Mouse (Mus musculus) limb, embryonic 12.5 days (tissue): ENCODE data around the gene Ciapin1. TPM values are rescaled to one million over a fixed set of nuclear protein-coding genes. Genes with fewer than 3 reads are reported as not detected.

Source experiments
- ATAC-seq: fragments of 200-750 bp; cut with Nextera tagmentation; 2 replicates; pipeline ENCODE4 v1.8.0; 2017; ENCODE audit warnings: low read depth, moderate TSS enrichment; ENCODE audit not compliant: insufficient number of reproducible peaks, insufficient read depth, low FRiP score, low TSS enrichment
- H3K27ac ChIP-seq: fragments of 300-500 bp; sonication (generic); 2 replicates; pipeline ENCODE4 v1.5.1; 2016; ENCODE audit warnings: mild to moderate bottlenecking, moderate library complexity
- H3K27me3 ChIP-seq: fragments of 300-500 bp; sonication (generic); 2 replicates; pipeline ENCODE4 v1.6.1; 2016; ENCODE audit warnings: mild to moderate bottlenecking, moderate library complexity
- H3K36me3 ChIP-seq: fragments of 300-500 bp; sonication (generic); 2 replicates; pipeline ENCODE4 v1.6.1; 2016; ENCODE audit warnings: mild to moderate bottlenecking, moderate library complexity
- H3K4me1 ChIP-seq: fragments of 300-500 bp; sonication (generic); replicated peaks from 2 replicates; pipeline ENCODE4 v1.6.1; 2016
- H3K4me2 ChIP-seq: fragments of 300-500 bp; sonication (generic); 2 replicates; pipeline ENCODE4 v1.6.1; 2016; ENCODE audit warnings: mild to moderate bottlenecking, moderate library complexity
- H3K4me3 ChIP-seq: fragments of 300-500 bp; sonication (generic); replicated peaks from 2 replicates; pipeline ENCODE4 v1.5.1; 2016; ENCODE audit warnings: mild to moderate bottlenecking
- H3K9ac ChIP-seq: fragments of 300-500 bp; sonication (generic); replicated peaks from 2 replicates; pipeline ENCODE4 v1.6.1; 2016; ENCODE audit warnings: mild to moderate bottlenecking, moderate library complexity
- H3K9me3 ChIP-seq: fragments of 300-500 bp; sonication (generic); 2 replicates; pipeline ENCODE4 v1.6.1; 2016; ENCODE audit warnings: mild to moderate bottlenecking, moderate library complexity
- WGBS: fragments of 180-500 bp; shearing (Covaris S2); methylation state at CpG from one replicate; pipeline ENCODE4 v1.1.7; 2016; 5-methylcytosine and 5-hydroxymethylcytosine counted together
- polyA plus RNA-seq: library from polyadenylated mRNA; unstranded; fragments of >200 nt; fragmentation: Nextera tagmentation; extraction: Ambion mirVana; gene quantifications from 2 replicates; pipeline ENCODE4 v1.2.1, GENCODE M21; 2016

Gene Ciapin1
- 145 and 156 TPM in 2 replicates for polyA plus RNA-seq

GRCm38 (mm10) chr8:94837662-94838574, at the start of gene Ciapin1, which contains the start of gene Coq9:
TSS of gene Ciapin1 (minus strand) at chr8:94838358.
TSS of gene Coq9 (plus strand) at chr8:94838321.
- Histone ChIP-seq H3K4me1 (peaks cover 16% of the 10 kb centered on the region), H3K27me3 (no peaks in the 10 kb centered on the region), H3K4me3 (peak within 1 kb of the TSS; percentile 89), H3K27ac (peak within 1 kb of the TSS; percentile 84), H3K4me2 (peak within 1 kb of the TSS; percentile 86), H3K36me3 (0 out of 2 replicates have a peak, but pooled peaks cover 2% of the 10 kb centered on the region), H3K9ac (peak within 1 kb of the TSS; percentile 92), H3K9me3 (no peaks in the 10 kb centered on the region)
- peak; percentile 96 for ATAC-seq
- whole genome bisulfite sequencing: under 1% methylated on average over 82 of the region's 82 CpGs

GRCm38 (mm10) chr8:94880742-94881141, 42.6 kb upstream of the Ciapin1 start:
- Histone ChIP-seq H3K9ac (no peak overlapping the region), H3K4me3 (no peak overlapping the region), H3K36me3 (no peaks in the 10 kb centered on the region), H3K9me3 (no peaks in the 10 kb centered on the region), H3K27me3 (no peaks in the 10 kb centered on the region), H3K4me2 (no peak overlapping the region), H3K27ac (no peak overlapping the region), H3K4me1 (peaks cover 9% of the 10 kb centered on the region)
- no peak for ATAC-seq
- 60% methylated on average over 4 of the region's 4 CpGs for WGBS

- ATAC-seq: no peak
- Histone ChIP-seq H3K9ac (no peak overlapping the region), H3K4me1 (peaks cover 34% of the 10 kb centered on the region), H3K4me2 (peak overlapping the region; percentile 93), H3K9me3 (no peaks in the 10 kb centered on the region), H3K36me3 (no peaks in the 10 kb centered on the region), H3K27me3 (peaks cover 16% of the 10 kb centered on the region), H3K4me3 (no peak overlapping the region), H3K27ac (no peak overlapping the region)
- 14% methylated on average over 3 of the region's 3 CpGs for WGBS
These were observed 38.7 kb upstream of the Ciapin1 start for GRCm38 (mm10) chr8:94876820-94877219.

- Histone ChIP-seq H3K27ac (0 out of 2 replicates have a peak within 1 kb of the TSS, but pooled peaks have one; percentile 35), H3K27me3 (peaks cover 16% of the 10 kb centered on the region), H3K4me2 (peak within 1 kb of the TSS; percentile 93), H3K4me1 (peaks cover 39% of the 10 kb centered on the region), H3K4me3 (peak within 1 kb of the TSS; percentile 67), H3K9ac (peak within 1 kb of the TSS; percentile 66), H3K36me3 (no peaks in the 10 kb centered on the region), H3K9me3 (no peaks in the 10 kb centered on the region)
- ATAC-seq: peak; percentile 40; the same call in 1 of the 2 replicates
- WGBS: under 1% methylated on average over 36 of the region's 37 CpGs
These were observed 38.1 kb upstream of the Ciapin1 start, which contains the start of gene Dok4 for GRCm38 (mm10) chr8:94876197-94876730. TSS of gene Dok4 (minus strand) at chr8:94876330.

GRCm38 (mm10) chr8:94875871-94876150, 37.7 kb upstream of the Ciapin1 start:
- H3K27ac ChIP-seq: 0 out of 2 replicates have a peak overlapping the region, but pooled peaks have one; percentile 35
- peak overlapping the region; percentile 67 for H3K4me3 ChIP-seq
- no peaks in the 10 kb centered on the region for H3K9me3 ChIP-seq
- under 1% methylated on average over 13 of the region's 20 CpGs for WGBS
- H3K27me3 ChIP-seq: peaks cover 16% of the 10 kb centered on the region
- ATAC-seq: peak; percentile 2; the same call in 1 of the 2 replicates
- H3K4me2 ChIP-seq: peak overlapping the region; percentile 93
- H3K9ac ChIP-seq: peak overlapping the region; percentile 66
- peaks cover 42% of the 10 kb centered on the region for H3K4me1 ChIP-seq
- no peaks in the 10 kb centered on the region for H3K36me3 ChIP-seq

- Histone ChIP-seq H3K4me3 (peak overlapping the region; percentile 67), H3K27me3 (peaks cover 16% of the 10 kb centered on the region), H3K9ac (peak overlapping the region; percentile 66), H3K4me2 (peak overlapping the region; percentile 93), H3K36me3 (no peaks in the 10 kb centered on the region), H3K27ac (no peak overlapping the region), H3K9me3 (no peaks in the 10 kb centered on the region), H3K4me1 (peaks cover 47% of the 10 kb centered on the region)
- ATAC-seq: no peak
- WGBS: 15% methylated on average over 17 of the region's 17 CpGs
These were observed 37.1 kb upstream of the Ciapin1 start for GRCm38 (mm10) chr8:94875096-94875870.

- H3K36me3 ChIP-seq: no peaks in the 10 kb centered on the region
- H3K27me3 ChIP-seq: peaks cover 23% of the 10 kb centered on the region
- no peak overlapping the region for H3K9ac ChIP-seq
- H3K9me3 ChIP-seq: no peaks in the 10 kb centered on the region
- peaks cover 54% of the 10 kb centered on the region for H3K4me1 ChIP-seq
- 11% methylated on average over 6 of the region's 6 CpGs for WGBS
- no peak for ATAC-seq
- peak overlapping the region; percentile 93 for H3K4me2 ChIP-seq
- H3K4me3 ChIP-seq: 0 out of 2 replicates have a peak overlapping the region, but pooled peaks have one; percentile 6
- H3K27ac ChIP-seq: no peak overlapping the region
These were observed 36.2 kb upstream of the Ciapin1 start for GRCm38 (mm10) chr8:94874358-94874757.

- Histone ChIP-seq H3K9ac (no peak overlapping the region), H3K27ac (no peak overlapping the region), H3K9me3 (no peaks in the 10 kb centered on the region), H3K36me3 (peaks cover 9% of the 10 kb centered on the region; the same call in 1 of the 2 replicates), H3K27me3 (peaks cover 23% of the 10 kb centered on the region), H3K4me3 (no peak overlapping the region), H3K4me2 (peak overlapping the region; percentile 92), H3K4me1 (peaks cover 54% of the 10 kb centered on the region)
- no peak for ATAC-seq
- 49% methylated on average over 2 of the region's 2 CpGs for WGBS
These were observed 34.4 kb upstream of the Ciapin1 start for GRCm38 (mm10) chr8:94872576-94872975.

GRCm38 (mm10) chr8:94872156-94872555, 34.0 kb upstream of the Ciapin1 start:
- Histone ChIP-seq H3K36me3 (peaks cover 12% of the 10 kb centered on the region; the same call in 1 of the 2 replicates), H3K4me3 (no peak overlapping the region), H3K9me3 (no peaks in the 10 kb centered on the region), H3K9ac (no peak overlapping the region; the same call in 1 of the 2 replicates), H3K27me3 (peaks cover 23% of the 10 kb centered on the region), H3K27ac (no peak overlapping the region), H3K4me1 (peaks cover 54% of the 10 kb centered on the region), H3K4me2 (peak overlapping the region; percentile 92)
- ATAC-seq: no peak
- 20% methylated on average over 3 of the region's 3 CpGs for WGBS

GRCm38 (mm10) chr8:94871108-94871894, 33.1 kb upstream of the Ciapin1 start:
- Histone ChIP-seq H3K9ac (peak overlapping the region; percentile 57), H3K4me1 (peaks cover 49% of the 10 kb centered on the region), H3K27ac (peak overlapping the region; percentile 81), H3K9me3 (no peaks in the 10 kb centered on the region), H3K4me3 (peak overlapping the region; percentile 51), H3K27me3 (peaks cover 23% of the 10 kb centered on the region), H3K36me3 (peaks cover 20% of the 10 kb centered on the region), H3K4me2 (peak overlapping the region; percentile 92)
- peak; percentile 29; the same call in 1 of the 2 replicates for ATAC-seq
- WGBS: 1% methylated on average over 7 of the region's 7 CpGs
